Mouse (Mus musculus) MEL (cell line): Measurements from ENCODE around the gene Tsc22d4. TPM values are rescaled to one million over a fixed set of nuclear protein-coding genes. Genes with fewer than 3 reads are reported as not detected.

ENCODE experiments used
- DNase-seq: peaks from one replicate; pipeline ENCODE4 v3.0.0; 2011; ENCODE audit warnings: low read depth, low spot score
- H3K27ac ChIP-seq: 2 replicates; pipeline ENCODE4 v1.5.1; 2012; ENCODE audit warnings: low read depth, mild to moderate bottlenecking, control low read depth, low read length, moderate library complexity; ENCODE audit not compliant: control insufficient read depth
- H3K27me3 ChIP-seq, 2 experiments: fragments of 150-350 bp in 1 of 2; sonication (generic) in 1 of 2; 2 replicates each; pipeline ENCODE4 v1.6.1; 2012; ENCODE audit warnings: low read length in 2 of 2, mild to moderate bottlenecking in 2 of 2, improper control_type of control experiment in 1 of 2, moderate library complexity in 1 of 2; ENCODE audit not compliant: insufficient read depth in 2 of 2, control insufficient read depth in 1 of 2
- H3K36me3 ChIP-seq, 2 experiments: 2 replicates each; pipeline ENCODE4 v1.6.1; 2012 to 2014; ENCODE audit warnings: low read length in 2 of 2, improper control_type of control experiment in 1 of 2, inconsistent platforms in 1 of 2, mild to moderate bottlenecking in 1 of 2; ENCODE audit not compliant: insufficient read depth in 2 of 2, control insufficient read depth in 1 of 2
- H3K4me1 ChIP-seq, 2 experiments: fragments of 150-350 bp in 1 of 2; sonication (generic) in 1 of 2; 2 replicates each; pipeline ENCODE4 v1.6.1; 2012; ENCODE audit warnings: low read length in 2 of 2, improper control_type of control experiment in 1 of 2, mild to moderate bottlenecking in 1 of 2; ENCODE audit not compliant: insufficient read depth in 2 of 2, control insufficient read depth in 1 of 2
- H3K4me3 ChIP-seq, 2 experiments: fragments of 150-350 bp in 1 of 2; sonication (generic) in 1 of 2; 2 replicates each; pipeline ENCODE4 v1.5.1; 2012; ENCODE audit warnings: low read depth in 2 of 2, low read length in 2 of 2, mild to moderate bottlenecking in 2 of 2, moderate library complexity in 2 of 2, control low read depth in 1 of 2, improper control_type of control experiment in 1 of 2; ENCODE audit not compliant: control insufficient read depth in 1 of 2, insufficient read depth in 1 of 2
- H3K79me2 ChIP-seq: 2 replicates; pipeline ENCODE4 v1.6.1; 2012; ENCODE audit warnings: mild to moderate bottlenecking, low read length, moderate library complexity; ENCODE audit not compliant: control insufficient read depth, poor library complexity, insufficient read depth
- H3K9ac ChIP-seq: 2 replicates; pipeline ENCODE4 v1.6.1; 2012; ENCODE audit warnings: low read depth, mild to moderate bottlenecking, control low read depth, low read length, moderate library complexity; ENCODE audit not compliant: control insufficient read depth, poor library complexity, severe bottlenecking
- H3K9me3 ChIP-seq: fragments of 150-350 bp; sonication (generic); replicated peaks from 2 replicates; pipeline ENCODE4 v1.6.1; 2012; ENCODE audit warnings: mild to moderate bottlenecking, low read length, improper control_type of control experiment, moderate library complexity; ENCODE audit not compliant: insufficient read depth
- CHD2 ChIP-seq: IDR thresholded peaks from 2 replicates; pipeline ENCODE4 v1.6.1; 2011; ENCODE audit warnings: low read length, improper control_type of control experiment
- E2F4 ChIP-seq: IDR thresholded peaks from 2 replicates; pipeline ENCODE4 v1.6.1; 2011; ENCODE audit warnings: low read depth, low read length, improper control_type of control experiment, borderline replicate concordance
- EP300 ChIP-seq, 2 experiments: IDR thresholded peaks; 2 replicates each; pipeline ENCODE4 v1.6.1; 2011; ENCODE audit warnings: improper control_type of control experiment in 2 of 2, low read length in 2 of 2, low read depth in 1 of 2, mild to moderate bottlenecking in 1 of 2
- ETS1 ChIP-seq: IDR thresholded peaks from 2 replicates; pipeline ENCODE4 v1.6.1; 2012; ENCODE audit warnings: low read depth, mild to moderate bottlenecking, inconsistent platforms, low read length, improper control_type of control experiment, moderate library complexity
- GATA1 ChIP-seq: IDR thresholded peaks from 2 replicates; pipeline ENCODE4 v1.6.1; 2011; ENCODE audit warnings: low read depth, low read length, improper control_type of control experiment
- JUND ChIP-seq: IDR thresholded peaks from 2 replicates; pipeline ENCODE4 v1.6.1; 2011; ENCODE audit warnings: low read depth, mild to moderate bottlenecking, improper control_type of control experiment, low read length
- MAZ ChIP-seq: IDR thresholded peaks from 2 replicates; pipeline ENCODE4 v1.6.1; 2012; ENCODE audit warnings: low read depth, mild to moderate bottlenecking, inconsistent platforms, low read length, improper control_type of control experiment
- MEF2A ChIP-seq: IDR thresholded peaks from 2 replicates; pipeline ENCODE4 v1.6.1; 2014; ENCODE audit warnings: low read depth, mild to moderate bottlenecking, inconsistent platforms, low read length, improper control_type of control experiment; ENCODE audit not compliant: poor library complexity, insufficient replicate concordance, severe bottlenecking; ENCODE audit errors: extremely low read depth
- MXI1 ChIP-seq: IDR thresholded peaks from 2 replicates; pipeline ENCODE4 v1.6.1; 2011; ENCODE audit warnings: mild to moderate bottlenecking, low read depth, low read length, improper control_type of control experiment
- MYB ChIP-seq: IDR thresholded peaks from 2 replicates; pipeline ENCODE4 v1.6.1; 2011; ENCODE audit warnings: mild to moderate bottlenecking, low read depth, low read length, improper control_type of control experiment
- POLR2AphosphoS2 ChIP-seq: IDR thresholded peaks from 2 replicates; pipeline ENCODE4 v1.6.1; 2011; ENCODE audit warnings: low read length, improper control_type of control experiment
- RAD21 ChIP-seq: IDR thresholded peaks from 2 replicates; pipeline ENCODE4 v1.6.1; 2011; ENCODE audit warnings: mild to moderate bottlenecking, low read depth, low read length, improper control_type of control experiment
- RCOR1 ChIP-seq: IDR thresholded peaks from 2 replicates; pipeline ENCODE4 v1.6.1; 2012; ENCODE audit warnings: low read depth, mild to moderate bottlenecking, inconsistent platforms, low read length, improper control_type of control experiment
- TBP ChIP-seq: IDR thresholded peaks from 2 replicates; pipeline ENCODE4 v1.8.0; 2011; ENCODE audit warnings: low read depth, low read length, improper control_type of control experiment
- USF1 ChIP-seq: IDR thresholded peaks from 2 replicates; pipeline ENCODE4 v1.6.1; 2014; ENCODE audit warnings: low read depth, mild to moderate bottlenecking, inconsistent platforms, low read length, improper control_type of control experiment, moderate library complexity
- USF2 ChIP-seq, 2 experiments: IDR thresholded peaks; 2 replicates each; pipeline ENCODE4 v1.6.1; 2011 to 2012; ENCODE audit warnings: improper control_type of control experiment in 2 of 2, low read length in 2 of 2, borderline replicate concordance in 1 of 2, inconsistent platforms in 1 of 2, low read depth in 1 of 2, mild to moderate bottlenecking in 1 of 2; ENCODE audit not compliant: insufficient read depth in 1 of 2
- ZC3H11A ChIP-seq: IDR thresholded peaks from 2 replicates; pipeline ENCODE4 v1.6.1; 2012; ENCODE audit warnings: low read depth, mild to moderate bottlenecking, inconsistent platforms, low read length, improper control_type of control experiment
- ZKSCAN1 ChIP-seq: IDR thresholded peaks from 2 replicates; pipeline ENCODE4 v1.6.1; 2012; ENCODE audit warnings: low read depth, mild to moderate bottlenecking, inconsistent platforms, low read length, improper control_type of control experiment, moderate library complexity
- ZMIZ1 ChIP-seq: IDR thresholded peaks from 2 replicates; pipeline ENCODE4 v1.6.1; 2012; ENCODE audit warnings: low read depth, mild to moderate bottlenecking, inconsistent platforms, low read length, improper control_type of control experiment, moderate library complexity
- polyA plus RNA-seq, 2 experiments: library from polyadenylated mRNA; stranded (reverse) in 1 of 2; unstranded in 1 of 2; fragments of >175 nt in 1 of 2; fragments of >200 nt in 1 of 2; gene quantifications; 2 replicates each; pipeline versions ENCODE4 v1.2.1 to v1.2.4; 2012; ENCODE audit warnings: low replicate concordance in 2 of 2, low read depth in 1 of 2; ENCODE audit not compliant: insufficient read length in 2 of 2, insufficient read depth in 1 of 2, missing spikeins in 1 of 2
- total RNA-seq: library from RNA; depleted of rRNA; stranded (reverse); fragments of 300-350 nt; gene quantifications from 2 replicates; pipeline ENCODE4 v1.2.3, GENCODE M21; 2012

The Tsc22d4 gene
- total and polyA plus RNA-seq, 3 experiments: 58.3 to 203 TPM; not detected in 1

DNA sequence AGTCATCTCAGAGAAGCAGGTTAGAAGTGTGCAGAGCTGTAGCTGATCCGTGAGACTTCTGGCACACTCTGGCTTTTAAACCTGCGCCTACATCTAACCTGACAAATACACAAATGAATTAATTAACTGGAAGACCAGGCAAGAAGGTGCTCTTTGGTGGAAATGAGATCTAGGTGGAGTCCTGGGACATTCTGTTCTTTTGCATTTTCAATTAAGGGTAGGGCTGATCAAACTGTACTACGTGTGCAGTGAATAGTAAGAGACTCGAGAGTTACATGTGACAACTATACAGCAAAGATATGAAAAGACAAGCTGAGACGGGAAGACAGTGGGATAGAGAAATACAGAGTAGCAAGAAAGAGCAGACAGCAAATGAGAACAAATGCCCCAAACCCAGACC lies 32.1 kb upstream of the Tsc22d4 start:
- Histone ChIP-seq H3K4me1 (no peaks in the 10 kb centered on the region), H3K9me3 (no peaks in the 10 kb centered on the region), H3K4me3 (no peak overlapping the region), H3K27ac (no peak overlapping the region), H3K9ac (no peak overlapping the region), H3K27me3 (no peaks in the 10 kb centered on the region), H3K36me3 (no peaks in the 10 kb centered on the region), H3K79me2 (no peaks in the 10 kb centered on the region)
- no peak for DNase-seq
- TF ChIP-seq MAZ (no peak), USF2 (IDR thresholded peaks at IDR 0.05; ENCODE audit: borderline replicate concordance in 1 of 2, insufficient read depth in 1 of 2, low read depth in 1 of 2, low read length in 2 of 2) (no peak), ZKSCAN1 (no peak), EP300 (IDR thresholded peaks at IDR 0.05; ENCODE audit: low read depth in 1 of 2, low read length in 2 of 2) (no peak), ZC3H11A (no peak), USF1 (no peak), CHD2 (no peak), ZMIZ1 (no peak)

DNA sequence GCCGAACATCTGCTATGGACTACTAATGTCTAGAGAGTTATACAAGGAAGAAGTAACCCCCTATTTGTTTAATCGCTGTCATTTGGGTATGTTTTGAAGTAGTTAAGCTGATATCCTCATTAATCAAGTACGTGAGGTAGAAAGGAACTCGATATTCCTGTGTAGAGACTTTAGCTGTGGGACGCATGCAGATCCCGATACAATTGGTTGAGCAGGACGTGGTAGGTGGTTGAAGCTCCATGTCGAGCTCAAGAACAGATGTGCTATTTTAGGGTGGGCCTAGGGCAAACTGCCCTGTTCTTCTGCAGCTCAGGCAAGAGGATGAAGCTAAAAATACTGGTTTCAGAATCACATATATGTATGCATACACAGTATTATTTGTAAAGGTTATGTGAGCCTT lies 29.8 kb upstream of the Tsc22d4 start:
- H3K9ac ChIP-seq: no peak overlapping the region
- H3K4me3 ChIP-seq: no peak overlapping the region
- peaks cover 5 to 14% of the 10 kb centered on the region in 2 experiments for H3K4me1 ChIP-seq
- H3K36me3 ChIP-seq: peaks cover 0 to 8% of the 10 kb centered on the region in 2 experiments; a peak in 2 of 4 replicates
- no peaks in the 10 kb centered on the region for H3K27me3 ChIP-seq
- H3K9me3 ChIP-seq: no peaks in the 10 kb centered on the region
- TF ChIP-seq ETS1: no peak
- no peak for TF ChIP-seq E2F4
- no peak for TF ChIP-seq MXI1
- no peak for TF ChIP-seq MYB
- no peak for TF ChIP-seq MEF2A
- TF ChIP-seq USF1: no peak
- no peak for TF ChIP-seq GATA1
- no peak for TF ChIP-seq RAD21
- TF ChIP-seq ZC3H11A: no peak
- no peak for TF ChIP-seq TBP
- no peak for TF ChIP-seq USF2 (IDR thresholded peaks at IDR 0.05; ENCODE audit: borderline replicate concordance in 1 of 2, insufficient read depth in 1 of 2, low read depth in 1 of 2, low read length in 2 of 2)
- TF ChIP-seq JUND: no peak
- TF ChIP-seq RCOR1: no peak
- TF ChIP-seq POLR2AphosphoS2: no peak
- no peak for DNase-seq
- H3K27ac ChIP-seq: no peak overlapping the region
- no peaks in the 10 kb centered on the region for H3K79me2 ChIP-seq
